Mouse (Mus musculus) cerebellum, adult 2 months (tissue): Measurements from ENCODE around the gene Nfx1. TPM values are rescaled to one million over a fixed set of nuclear protein-coding genes. Genes with fewer than 3 reads are reported as not detected.

Experiments
- DNase-seq, 2 experiments: peaks; one replicate each; pipeline ENCODE4 v3.0.0; 2021
- H3K27ac ChIP-seq: fragments of 200-500 bp; 2 replicates; pipeline ENCODE4 v1.5.1; 2012; ENCODE audit warnings: low read length, control low read depth, inconsistent platforms; ENCODE audit not compliant: insufficient read depth
- H3K27me3 ChIP-seq: fragments of 200-500 bp; 2 replicates; pipeline ENCODE4 v1.6.1; 2012; ENCODE audit warnings: inconsistent platforms, mild to moderate bottlenecking, low read length, moderate library complexity; ENCODE audit not compliant: control insufficient read depth, insufficient read depth
- H3K4me1 ChIP-seq: fragments of 200-500 bp; 2 replicates; pipeline ENCODE4 v1.6.1; 2011; ENCODE audit warnings: low read length; ENCODE audit not compliant: control insufficient read depth, insufficient read depth
- H3K4me3 ChIP-seq: fragments of 200-500 bp; replicated peaks from 2 replicates; pipeline ENCODE3; 2011; ENCODE audit warnings: mild to moderate bottlenecking, low read depth, low read length, control low read depth; ENCODE audit not compliant: insufficient read depth
- CTCF ChIP-seq: fragments of 200-500 bp; IDR thresholded peaks from 2 replicates; pipeline ENCODE4 v1.5.1; 2011; ENCODE audit warnings: low read depth, mild to moderate bottlenecking, control low read depth, low read length, moderate library complexity, borderline replicate concordance; ENCODE audit not compliant: insufficient read depth
- POLR2A ChIP-seq: fragments of 200-500 bp; IDR thresholded peaks from 2 replicates; pipeline ENCODE4 v1.6.1; 2011; ENCODE audit warnings: low read length, control low read depth, borderline replicate concordance; ENCODE audit not compliant: insufficient read depth
- WGBS: fragments of 180-500 bp; shearing (Covaris S2); methylation state at CpG from one replicate; pipeline ENCODE4 v1.1.7; 2018; 5-methylcytosine and 5-hydroxymethylcytosine counted together
- polyA plus RNA-seq: library from polyadenylated mRNA; depleted of rRNA; stranded (reverse); fragments of >200 nt; gene quantifications from 2 replicates; pipeline ENCODE4 v1.2.3, GENCODE M21; 2012

The Nfx1 gene
- polyA plus RNA-seq, 1 experiment: 96.8 TPM

DNA sequence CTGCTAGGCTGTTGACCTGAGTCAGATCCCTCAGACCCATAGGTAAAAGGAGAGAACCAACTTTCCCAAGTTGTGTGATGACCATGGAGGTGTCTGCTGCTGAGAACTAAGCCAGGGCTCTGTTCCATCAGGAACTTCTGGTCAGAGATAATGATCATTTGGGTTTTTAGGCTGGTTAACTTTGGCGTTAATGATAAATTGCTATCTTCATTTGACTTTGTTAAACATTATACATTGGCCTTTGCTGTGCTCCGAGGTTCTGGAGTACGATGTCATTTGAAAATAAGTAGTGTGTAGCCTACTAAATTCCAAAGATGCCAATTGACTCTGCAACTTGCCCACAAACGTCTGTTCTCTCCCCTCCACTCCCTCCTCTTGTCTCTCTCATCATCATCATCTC lies 1.5 kb upstream of the Nfx1 start:
- H3K4me3 ChIP-seq: no peak overlapping the region
- peaks cover 4% of the 10 kb centered on the region; the same call in 1 of the 2 replicates for H3K4me1 ChIP-seq
- WGBS: 82% methylated on average over 4 of the region's 4 CpGs
- no peak for DNase-seq
- no peaks in the 10 kb centered on the region for H3K27me3 ChIP-seq
- no peak overlapping the region for H3K27ac ChIP-seq
- no peak for TF ChIP-seq POLR2A
- TF ChIP-seq CTCF: no peak

- no peak for TF ChIP-seq POLR2A
- TF ChIP-seq CTCF: no peak
- H3K4me3 ChIP-seq: peak overlapping the region; percentile 97
- no peaks in the 10 kb centered on the region for H3K27me3 ChIP-seq
- DNase-seq: peak in 1 of 2 experiments; percentile 25
- H3K4me1 ChIP-seq: peaks cover 4% of the 10 kb centered on the region; the same call in 1 of the 2 replicates
- peak overlapping the region; percentile 92 for H3K27ac ChIP-seq
- WGBS: 7% methylated on average over 13 of the region's 13 CpGs
These were observed 720 bp upstream of the Nfx1 start for GRCm38 (mm10) chr4:40969781-40970591.

- DNase-seq: no peak
- Histone ChIP-seq H3K4me1 (peaks cover 4% of the 10 kb centered on the region), H3K4me3 (peak overlapping the region; percentile 97), H3K27ac (peak overlapping the region; percentile 92), H3K27me3 (no peaks in the 10 kb centered on the region)
- no peak for TF ChIP-seq CTCF
- no peak for TF ChIP-seq POLR2A
- 0% methylated on average over 16 of the region's 16 CpGs for WGBS
These were observed 189 bp upstream of the Nfx1 start for GRCm38 (mm10) chr4:40970592-40970841.

DNA sequence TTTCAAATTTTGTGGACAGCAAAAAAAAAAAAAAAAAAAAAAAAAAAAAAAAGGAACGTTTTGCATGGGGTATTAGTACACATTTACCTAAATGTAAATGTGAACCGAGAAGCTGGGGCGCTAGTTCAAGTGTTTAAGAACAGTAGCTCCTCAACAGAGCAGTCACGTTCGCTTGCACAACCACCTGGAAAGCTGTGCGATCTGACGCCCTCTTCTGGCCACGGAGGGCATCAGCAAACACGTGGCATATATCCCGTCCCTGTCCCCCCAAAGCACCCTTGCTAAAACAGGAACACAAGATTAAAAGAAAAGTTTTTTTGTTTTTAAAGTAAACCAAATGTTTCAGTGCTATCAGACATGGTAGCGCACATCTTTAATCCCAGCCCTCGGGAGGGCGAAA lies 1.0 kb downstream of the Nfx1 start:
- peaks cover 4% of the 10 kb centered on the region for H3K4me1 ChIP-seq
- peak; percentile 18 to 19 for DNase-seq
- no peak overlapping the region for H3K27ac ChIP-seq
- 23% methylated on average over 13 of the region's 13 CpGs for WGBS
- peak overlapping the region; percentile 97 for H3K4me3 ChIP-seq
- no peaks in the 10 kb centered on the region for H3K27me3 ChIP-seq
- TF ChIP-seq POLR2A (no peak), CTCF (peak; percentile 50)

- H3K4me3 ChIP-seq: no peak overlapping the region
- peaks cover 4% of the 10 kb centered on the region for H3K4me1 ChIP-seq
- WGBS: 42% methylated on average over 1 of the region's 1 CpGs
- TF ChIP-seq CTCF (no peak), POLR2A (no peak)
- H3K27me3 ChIP-seq: no peaks in the 10 kb centered on the region
- no peak for DNase-seq
- no peak overlapping the region for H3K27ac ChIP-seq
These were observed 3.3 kb downstream of the Nfx1 start for GRCm38 (mm10) chr4:40974011-40974410.

GRCm38 (mm10) chr4:40975678-40976077 lies 5.0 kb downstream of the Nfx1 start:
- H3K4me1 ChIP-seq: peaks cover 4% of the 10 kb centered on the region
- TF ChIP-seq CTCF (no peak), POLR2A (no peak)
- no peak for DNase-seq
- 84% methylated on average over 3 of the region's 3 CpGs for WGBS
- H3K27me3 ChIP-seq: no peaks in the 10 kb centered on the region
- H3K27ac ChIP-seq: no peak overlapping the region
- H3K4me3 ChIP-seq: no peak overlapping the region

GRCm38 (mm10) chr4:40976651-40977050 lies 5.9 kb downstream of the Nfx1 start:
- DNase-seq: no peak
- WGBS: 88% methylated on average over 10 of the region's 10 CpGs
- no peak overlapping the region for H3K4me3 ChIP-seq
- no peaks in the 10 kb centered on the region for H3K27me3 ChIP-seq
- no peak overlapping the region for H3K27ac ChIP-seq
- no peak for TF ChIP-seq CTCF
- TF ChIP-seq POLR2A: no peak
- peaks cover 4% of the 10 kb centered on the region for H3K4me1 ChIP-seq

DNA sequence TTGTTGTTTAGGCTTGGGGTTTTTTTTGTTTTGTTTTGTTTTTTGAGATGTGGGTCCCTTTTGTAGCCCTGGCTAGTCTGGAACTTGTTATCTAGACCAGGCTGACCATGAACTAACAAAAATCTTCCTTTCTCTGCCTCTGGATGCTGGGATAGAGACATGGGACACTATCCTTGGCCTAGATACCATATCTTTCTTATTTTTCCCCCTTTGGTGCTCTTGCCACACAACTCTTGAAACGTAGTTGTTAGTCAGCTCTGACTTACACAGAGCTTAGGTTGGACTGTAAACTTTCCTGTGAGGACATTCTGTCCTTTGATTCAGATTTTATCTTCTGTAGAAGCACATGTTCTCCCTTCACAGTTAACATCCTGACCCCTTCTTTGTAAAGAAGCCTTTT lies 8.7 kb downstream of the Nfx1 start:
- TF ChIP-seq POLR2A (no peak), CTCF (no peak)
- WGBS: 93% methylated on average over 1 of the region's 1 CpGs
- no peak for DNase-seq
- no peak overlapping the region for H3K4me3 ChIP-seq
- no peak overlapping the region for H3K27ac ChIP-seq
- no peaks in the 10 kb centered on the region for H3K27me3 ChIP-seq
- no peaks in the 10 kb centered on the region; the same call in 1 of the 2 replicates for H3K4me1 ChIP-seq
